Mouse (Mus musculus) naive thymus-derived CD4-positive, alpha-beta T cell, adult 2 months (primary cell): ENCODE results near the gene Fgd5.
"Not testable (repeated sequence)": the region's sequence is repeated elsewhere in the genome, so short reads cannot be mapped to it uniquely, and the experiment has no call there.

Experiments
- DNase-seq: peaks from one replicate; pipeline ENCODE4 v3.0.0-alpha.2; 2011; ENCODE audit warnings: low read depth

Fgd5 gene

DNA sequence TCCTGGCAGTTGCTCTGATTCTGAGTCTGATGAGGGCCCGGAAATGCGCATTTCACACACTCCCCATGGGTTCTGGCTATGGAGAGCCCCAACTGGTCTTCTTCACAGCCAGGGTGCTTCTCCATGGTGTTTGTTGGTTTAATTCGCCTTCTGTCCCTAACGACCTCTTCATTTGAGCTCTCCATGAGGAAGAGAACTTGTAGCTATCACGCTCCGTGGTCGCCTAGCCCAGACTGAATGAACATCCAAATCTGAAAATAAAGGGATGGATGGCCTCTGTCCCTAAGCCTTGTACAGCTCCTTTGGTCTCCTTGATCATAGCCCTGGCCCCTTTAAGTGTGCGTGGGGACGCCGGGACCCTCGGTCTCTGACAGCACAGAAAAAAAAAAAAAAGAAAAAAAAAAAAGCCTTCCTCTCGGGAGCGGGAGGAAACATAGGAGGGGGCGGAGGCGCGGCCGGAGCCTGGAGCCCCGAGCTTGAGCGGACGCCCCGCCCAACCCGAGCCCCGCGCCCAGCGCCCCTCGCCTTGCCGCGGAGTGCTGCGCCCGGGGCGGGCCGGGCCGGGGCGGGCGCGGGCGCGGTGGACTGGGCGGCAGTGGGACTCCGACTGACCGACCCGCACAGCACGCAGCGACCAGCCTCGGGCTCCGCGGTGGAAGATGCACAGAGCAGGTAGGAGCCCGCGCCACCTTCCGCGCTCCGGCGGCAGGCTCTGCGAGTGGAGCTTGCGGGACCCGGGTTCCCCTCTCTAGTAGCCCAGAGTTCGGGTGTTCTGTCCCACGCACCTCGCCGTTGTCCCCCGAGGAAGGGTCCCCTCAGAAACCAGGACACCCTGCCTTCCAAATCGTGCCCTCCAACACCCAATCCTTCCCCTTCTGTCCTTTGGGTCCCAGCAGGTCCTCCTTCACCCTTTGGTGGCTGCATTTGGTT lies at the start of gene Fgd5:
Fgd5 (plus strand) TSS at position 508 of the 930 bp plus-strand sequence.
- no peak for DNase-seq

DNA sequence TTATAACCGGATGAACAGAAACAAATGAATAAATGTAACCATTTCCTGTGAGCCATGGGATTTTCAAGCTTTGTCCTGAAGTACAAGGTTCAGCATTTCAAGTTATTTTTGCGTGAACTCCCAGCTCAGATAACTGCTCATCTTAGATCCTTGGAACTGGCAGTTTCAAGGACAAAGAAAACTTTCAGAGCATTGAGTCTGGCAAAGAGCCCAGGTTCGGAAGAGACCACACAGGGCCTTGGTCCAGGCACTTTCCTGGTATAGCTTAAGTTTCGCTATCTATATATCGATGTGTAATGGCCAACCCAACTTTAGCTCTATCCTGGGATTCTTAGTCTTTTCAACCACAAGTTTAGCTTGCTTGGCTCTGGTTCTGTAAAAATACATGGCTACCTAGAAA lies 47.4 kb upstream of the Fgd5 start:
- no peak for DNase-seq

DNA sequence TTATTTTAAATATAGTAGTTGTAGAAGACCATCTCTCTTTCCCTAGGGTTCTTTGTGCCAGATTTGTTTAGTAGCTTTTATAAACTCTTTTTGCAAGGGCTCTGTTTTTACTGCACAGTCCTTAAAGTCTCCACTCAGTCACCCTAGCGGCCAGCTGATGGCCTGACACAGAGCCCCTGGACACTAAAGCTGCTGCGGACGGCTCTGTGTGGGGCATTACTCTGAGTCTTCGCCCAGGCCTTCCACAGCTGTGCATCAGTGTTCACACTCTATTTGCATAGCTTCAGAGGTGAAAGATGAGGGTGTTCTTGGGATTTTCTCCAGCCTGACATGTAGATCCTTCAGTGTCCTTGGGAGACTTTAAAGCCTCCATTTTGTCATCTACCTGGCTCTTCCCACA lies 40.2 kb upstream of the Fgd5 start:
- no peak for DNase-seq

DNA sequence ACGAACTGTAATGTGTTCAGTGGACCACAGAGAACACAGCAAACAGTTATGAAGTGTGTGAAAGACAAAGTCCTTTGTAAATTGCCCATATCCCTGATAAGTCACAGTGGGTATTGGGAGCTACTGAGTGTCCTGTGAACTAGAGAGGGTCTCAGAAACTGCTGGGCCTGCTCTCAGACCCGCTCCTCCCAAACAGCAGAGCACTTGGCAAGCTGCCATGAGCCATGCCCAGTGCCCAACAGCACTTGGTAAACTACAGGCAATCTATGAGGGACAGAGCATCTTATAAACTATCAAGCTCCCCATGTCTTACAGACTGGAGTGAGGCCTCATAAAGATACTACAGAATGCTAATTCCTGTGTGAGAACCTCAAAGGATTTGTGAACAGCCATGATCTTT lies 30.3 kb upstream of the Fgd5 start:
- DNase-seq, result no peak

DNA sequence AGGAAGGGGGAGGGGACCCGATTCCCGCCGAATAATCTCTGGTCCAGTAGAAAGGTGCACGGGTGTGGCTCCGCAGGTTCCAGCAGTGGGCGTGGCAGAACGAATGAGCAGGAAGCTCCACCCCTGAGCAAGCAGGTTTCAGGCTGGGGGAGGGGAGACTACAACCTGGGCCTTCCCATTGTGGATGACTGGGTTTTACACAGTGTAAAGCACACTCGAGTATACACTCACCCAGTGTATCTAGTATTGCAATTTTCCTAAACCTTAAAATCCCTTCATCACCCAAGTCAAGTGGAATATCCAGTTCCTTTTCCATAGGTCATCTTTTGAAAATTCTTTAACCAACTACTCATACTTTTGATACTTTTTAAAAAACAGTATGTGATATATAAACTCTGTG lies 20.7 kb upstream of the Fgd5 start:
- not testable (repeated sequence) for DNase-seq

DNA sequence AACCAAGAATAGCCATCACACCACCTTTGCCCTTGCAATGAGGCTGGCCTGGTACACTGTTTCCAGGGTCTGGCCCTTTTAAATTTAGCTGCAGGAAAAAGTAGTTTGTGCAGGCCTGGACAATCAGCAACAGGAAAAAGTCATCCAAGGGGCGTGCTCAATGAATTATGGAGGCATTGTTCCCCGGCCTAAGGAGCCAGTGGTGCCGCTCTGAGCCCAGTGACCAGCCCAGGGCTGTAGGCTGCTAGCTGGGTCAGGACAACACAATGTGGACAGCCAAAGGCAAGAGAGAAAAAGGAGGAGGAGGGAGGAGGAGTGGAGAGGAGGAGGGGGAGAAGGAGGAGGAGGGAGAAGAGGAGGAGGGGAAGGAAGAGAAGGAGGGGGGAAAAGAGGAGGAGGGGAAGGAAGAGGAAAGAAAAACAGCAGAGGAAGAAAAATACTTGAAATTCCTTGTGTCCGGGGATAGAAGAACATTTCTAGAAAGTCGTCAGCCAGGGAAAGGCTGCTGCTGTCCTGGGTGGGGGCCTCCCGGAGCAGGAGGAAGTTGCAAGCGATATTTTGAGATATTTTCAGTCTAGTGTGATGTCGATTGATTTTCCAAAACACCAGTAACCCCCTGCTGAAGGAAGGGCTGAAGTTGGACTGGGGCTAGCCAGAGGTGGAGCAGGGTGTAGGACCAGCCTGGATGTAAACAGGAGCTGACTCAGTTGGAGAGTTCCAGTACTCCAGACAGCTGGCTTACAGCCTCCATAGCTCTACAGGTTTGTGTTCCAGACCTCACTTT lies 18.5 kb upstream of the Fgd5 start:
- DNase-seq, result no peak

DNA sequence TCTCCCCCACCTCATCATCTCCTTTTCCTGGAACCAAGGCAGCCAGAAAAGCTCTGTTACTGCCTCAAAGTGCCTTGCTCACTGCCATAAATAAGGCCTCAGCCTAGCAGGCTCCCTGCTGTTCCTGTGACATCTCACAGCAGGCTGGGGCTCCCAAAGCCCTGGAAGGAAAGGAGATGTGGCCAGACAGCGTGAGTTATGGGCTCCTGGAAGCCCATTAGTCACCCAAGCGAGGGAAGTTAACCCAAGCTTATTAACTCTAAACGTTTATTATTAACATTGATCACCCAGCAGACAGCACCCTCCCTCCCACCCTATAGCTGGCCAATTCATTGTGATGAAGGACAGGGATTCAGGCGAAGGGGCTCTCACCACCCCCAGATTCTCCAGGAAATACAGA lies 15.2 kb upstream of the Fgd5 start:
- no peak for DNase-seq

DNA sequence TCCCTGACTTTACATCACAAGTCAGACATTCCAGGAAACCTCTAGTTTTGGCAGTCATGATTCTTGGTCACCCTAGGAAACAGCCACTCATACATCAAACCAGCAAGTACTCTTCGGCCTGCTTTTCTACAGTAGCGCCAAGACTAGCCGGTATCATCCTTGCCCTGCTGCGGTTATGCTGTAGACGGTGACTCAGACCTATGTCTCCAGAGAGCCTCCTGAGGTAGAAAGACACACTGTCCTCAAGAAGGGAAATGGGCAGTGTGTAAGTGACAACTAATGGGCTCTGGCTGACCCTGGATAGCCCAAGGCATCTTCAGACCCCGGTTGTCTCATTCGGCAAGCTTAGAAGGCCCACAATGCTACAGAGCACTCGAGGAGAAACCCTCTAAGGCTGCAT lies 13.6 kb upstream of the Fgd5 start:
- no peak for DNase-seq

DNA sequence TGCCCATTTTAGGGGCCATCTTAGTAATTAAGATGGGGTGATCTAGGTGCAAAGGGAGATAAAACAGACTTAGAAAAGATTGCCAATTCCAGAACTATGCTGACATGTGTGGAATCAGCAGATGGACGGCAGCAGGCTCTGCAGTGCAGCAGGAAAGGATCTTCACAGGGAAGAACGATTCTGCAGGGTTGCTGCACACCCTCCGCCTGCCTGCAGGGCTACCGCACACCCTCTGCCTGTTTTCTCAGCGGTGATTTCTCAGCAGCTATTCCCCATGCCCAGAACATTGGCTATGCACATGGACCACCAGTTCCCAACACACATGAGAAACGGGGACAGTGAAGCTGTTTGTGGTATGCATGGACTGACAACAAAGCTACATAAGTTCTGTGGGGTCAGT lies 12.7 kb upstream of the Fgd5 start:
- no peak for DNase-seq

DNA sequence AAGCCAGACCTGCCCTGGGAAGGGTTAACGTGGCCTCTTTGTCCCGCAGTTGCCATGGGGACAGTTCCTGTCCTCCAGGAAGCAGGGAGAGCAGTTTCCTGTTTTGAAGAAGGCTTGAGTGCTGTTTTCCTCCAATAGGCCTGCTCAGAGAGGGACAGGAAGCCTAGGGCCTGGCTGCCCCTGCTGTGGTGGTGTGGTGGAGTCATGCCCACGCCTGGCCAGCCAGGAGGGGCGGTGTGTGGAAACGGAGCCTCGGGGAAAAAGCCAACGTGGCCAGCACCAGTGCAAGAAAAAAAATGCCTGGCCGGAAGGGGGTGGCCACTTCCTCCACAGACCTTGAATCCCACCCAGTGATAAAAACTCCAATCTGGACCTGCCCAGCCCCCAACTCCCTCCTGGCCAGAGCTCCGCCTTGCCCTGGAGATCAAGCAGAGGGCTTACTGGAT lies 6.5 kb upstream of the Fgd5 start:
- DNase-seq, result peak; percentile 19

DNA sequence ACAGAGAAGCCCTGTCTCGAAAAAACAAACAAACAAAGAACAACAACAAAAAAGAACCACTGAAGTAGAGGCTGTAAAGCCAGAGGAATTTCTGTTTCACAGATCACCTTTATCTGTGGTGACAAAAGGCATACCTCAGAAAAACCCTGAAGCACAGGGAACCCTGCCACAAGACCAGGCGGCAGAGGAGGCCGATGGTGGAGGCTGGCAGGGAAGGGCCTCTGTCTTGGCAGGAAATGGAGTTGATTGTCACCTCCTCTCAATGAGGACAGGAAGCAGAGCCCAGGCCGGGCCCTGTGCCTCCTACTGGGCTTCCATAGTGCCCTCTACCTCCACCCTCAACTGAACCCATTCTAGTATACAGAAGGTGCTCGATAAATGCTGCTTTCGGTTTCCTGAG lies 4.7 kb upstream of the Fgd5 start:
- DNase-seq, result no peak

DNA sequence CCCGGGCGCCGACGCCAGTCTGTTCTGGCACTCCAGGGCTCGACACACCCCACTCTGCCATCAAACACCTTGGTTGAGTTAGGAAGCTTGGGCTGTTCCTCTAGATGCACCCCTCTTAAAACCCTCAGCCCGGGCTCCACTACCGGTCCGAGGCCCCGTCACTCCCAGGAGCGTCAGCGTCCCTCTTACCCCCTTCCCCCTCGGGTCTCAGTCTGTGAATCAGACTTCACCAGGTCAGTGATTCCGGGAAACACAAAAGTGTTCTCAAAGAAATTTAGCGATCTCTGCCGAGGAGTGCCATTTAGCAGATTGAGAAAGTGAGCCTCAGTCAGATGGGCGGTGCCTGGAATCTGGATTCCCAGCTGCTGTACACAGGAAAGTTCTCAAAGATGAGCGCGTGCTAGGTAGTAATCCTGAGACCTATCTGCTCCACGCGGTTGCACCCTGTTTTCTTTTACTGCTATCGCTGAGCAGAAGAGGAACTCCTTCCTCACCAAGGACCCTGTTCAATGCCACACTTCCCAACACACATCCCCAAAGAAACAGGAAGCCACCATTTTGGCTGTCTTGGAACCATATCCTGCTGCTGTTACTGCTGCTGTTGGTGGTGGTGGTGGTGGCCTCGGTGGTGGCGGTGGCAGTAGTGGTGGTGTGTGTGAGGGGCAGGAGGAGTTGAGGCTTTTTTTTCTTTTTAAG lies 771 bp downstream of the Fgd5 start:
- DNase-seq, result no peak

DNA sequence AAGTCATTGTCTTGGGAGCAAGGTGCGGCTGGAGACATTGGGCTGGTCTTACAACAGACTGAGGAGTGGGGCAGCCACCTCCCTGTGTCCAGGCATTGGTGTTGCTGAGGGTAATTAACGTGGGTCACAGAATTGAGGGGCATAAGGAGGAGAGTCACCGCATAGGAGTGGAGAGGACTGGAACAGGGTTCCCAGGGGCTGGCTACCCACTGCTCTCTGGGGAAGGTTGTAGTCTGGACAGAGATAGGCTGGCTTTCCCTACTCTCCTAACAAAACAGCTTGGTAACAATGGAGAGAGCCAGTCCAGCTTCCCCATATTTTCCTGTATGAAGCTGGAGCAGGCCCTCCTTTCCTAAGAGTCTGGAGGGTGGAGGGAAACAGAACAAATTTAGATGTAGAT lies 1.3 kb downstream of the Fgd5 start:
- no peak for DNase-seq

DNA sequence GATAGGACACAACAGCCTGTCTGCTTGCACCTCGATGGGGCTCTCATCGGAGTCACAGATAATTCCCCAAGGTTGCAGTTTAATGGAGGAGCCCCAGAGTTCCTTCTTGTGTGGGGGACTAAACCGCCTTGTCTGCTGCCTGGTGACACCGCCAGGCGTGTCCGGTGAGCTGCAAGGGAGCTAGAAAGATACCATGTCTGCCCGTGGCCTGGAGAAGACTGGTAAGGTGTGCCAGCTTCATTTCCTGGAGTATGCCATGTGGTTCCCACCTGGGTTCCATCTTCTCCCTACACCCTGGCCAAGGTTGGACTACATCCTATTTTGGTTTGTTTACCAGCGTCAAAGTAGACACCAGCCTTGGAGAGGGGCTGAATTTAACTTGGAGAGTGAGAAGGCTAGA lies 11.4 kb downstream of the Fgd5 start:
- no peak for DNase-seq

DNA sequence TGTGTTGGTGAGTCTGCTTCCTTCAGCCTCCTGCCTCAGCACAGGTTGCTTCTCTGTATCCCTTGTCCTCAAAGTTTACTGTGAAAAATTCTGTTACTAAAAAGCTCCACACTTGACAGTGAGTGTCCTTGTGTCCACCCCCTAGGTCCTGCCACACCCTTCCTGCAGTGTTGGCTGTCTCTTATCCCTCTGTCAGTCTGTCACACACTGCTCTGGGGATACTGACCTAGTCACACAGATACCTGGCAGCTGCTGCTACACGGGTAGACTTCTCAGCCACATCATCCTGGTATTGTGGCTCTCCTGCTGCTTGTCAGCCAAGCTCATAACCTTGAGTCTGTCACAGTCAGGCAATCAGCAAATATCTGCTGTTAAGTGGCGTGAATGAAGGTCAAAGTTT lies 14.1 kb downstream of the Fgd5 start:
- no peak for DNase-seq

DNA sequence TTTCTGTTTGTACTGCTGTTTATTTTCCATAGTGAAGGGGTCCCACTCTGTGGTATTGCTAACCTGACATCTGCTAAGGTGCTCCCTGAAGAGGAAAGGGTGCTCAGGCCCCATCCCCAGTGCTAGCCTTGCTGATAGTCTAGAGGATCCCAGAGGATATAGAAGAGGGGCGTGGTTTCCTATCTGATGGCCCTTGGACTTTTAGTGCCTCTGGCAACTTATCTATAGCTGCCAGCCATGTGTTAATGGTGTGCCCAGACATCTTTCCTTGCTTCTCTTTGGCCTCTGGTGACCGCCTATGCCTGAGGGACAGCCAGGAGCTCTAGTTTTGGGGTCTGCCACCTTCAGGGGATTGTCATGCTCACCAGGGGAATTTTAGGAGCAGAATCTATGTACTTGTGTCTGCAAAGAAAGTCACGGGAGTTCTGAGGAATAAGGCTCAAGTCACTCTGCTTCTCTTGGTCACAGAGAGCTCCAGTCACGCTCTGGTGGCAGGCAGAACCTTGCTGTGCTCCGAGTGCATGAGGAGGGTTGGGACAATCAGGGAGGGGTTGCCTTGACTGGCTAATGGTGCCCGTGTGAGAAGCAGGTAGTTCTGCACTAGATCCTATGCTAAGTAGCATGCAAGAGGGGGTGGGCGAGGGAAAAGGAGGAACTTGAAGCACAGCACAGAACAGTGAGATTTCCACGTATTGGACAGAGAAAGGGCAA lies 15.3 kb downstream of the Fgd5 start:
- DNase-seq, result no peak

DNA sequence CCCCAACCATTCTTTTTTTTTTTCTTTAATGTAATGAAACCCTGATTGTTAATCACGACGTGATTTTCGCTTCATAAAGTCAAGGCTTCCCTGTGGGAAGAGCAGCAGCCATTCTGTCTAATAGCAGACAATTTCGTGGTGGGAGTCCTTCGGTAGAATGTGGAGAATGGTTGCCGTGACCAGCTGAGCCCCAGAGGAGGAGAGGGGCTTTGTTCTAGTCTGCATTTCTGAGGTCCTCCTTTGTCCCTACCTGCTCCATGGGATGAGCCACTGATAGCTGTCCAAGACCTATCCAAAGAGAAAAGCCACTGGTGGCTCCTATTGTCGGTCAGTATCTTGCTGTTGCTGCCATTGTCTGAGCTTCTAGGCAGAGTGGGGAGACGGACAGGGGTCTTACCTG lies 17.4 kb downstream of the Fgd5 start:
- no peak for DNase-seq

DNA sequence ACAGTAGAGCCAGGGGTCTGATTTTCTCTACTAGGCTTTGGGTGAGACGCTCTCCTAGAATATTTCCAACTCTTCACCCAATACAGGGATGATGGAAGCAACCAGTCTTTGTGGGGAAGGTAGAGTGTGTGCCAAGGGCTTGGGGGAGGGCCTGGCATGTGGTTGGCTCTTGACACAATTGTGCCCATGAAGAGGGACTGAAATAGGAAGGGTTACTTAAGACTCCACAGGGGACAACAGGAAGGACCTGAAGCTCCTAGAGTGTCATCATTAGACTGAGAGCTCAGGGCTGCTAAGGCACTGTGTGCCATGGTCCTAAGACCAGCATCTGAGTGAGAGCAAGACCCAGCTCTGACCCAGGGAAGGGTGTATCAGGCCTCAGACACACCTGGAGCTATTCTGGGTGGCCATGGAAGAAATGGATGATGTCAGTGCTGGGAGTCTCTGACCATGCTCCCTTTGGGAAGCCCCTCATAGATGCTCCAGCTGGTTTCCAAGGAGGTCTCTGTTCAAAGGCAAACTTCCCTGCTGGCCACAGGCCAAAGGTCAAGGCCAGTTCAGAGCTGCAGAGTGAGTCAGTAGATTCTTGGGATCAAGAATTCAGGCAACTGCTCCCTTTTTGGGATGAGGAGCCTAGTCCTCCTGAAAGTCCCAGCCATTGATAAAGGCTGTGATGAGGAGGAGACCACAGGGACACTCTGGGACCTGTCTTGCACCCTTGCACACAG lies 24.0 kb downstream of the Fgd5 start:
- no peak for DNase-seq

DNA sequence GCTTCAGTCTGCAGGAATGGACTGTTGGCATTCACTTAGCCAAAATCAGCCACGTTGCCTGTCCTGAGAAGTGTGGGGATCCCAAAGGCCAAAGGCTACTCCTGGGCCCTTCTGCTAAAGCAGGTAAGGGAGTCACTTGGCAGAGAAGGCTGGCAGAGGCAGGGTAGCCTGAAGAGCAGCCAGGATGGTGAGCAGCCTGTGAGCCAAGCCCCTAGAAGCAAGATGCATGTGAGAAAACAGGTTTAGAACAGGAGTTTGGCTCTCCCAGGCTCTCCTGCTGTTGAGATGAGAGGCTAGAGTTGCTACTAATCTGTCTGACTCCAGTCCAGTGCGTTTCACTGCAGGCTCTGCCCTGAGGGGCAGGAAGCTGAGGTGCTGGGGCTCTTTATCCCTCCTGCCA lies 25.0 kb downstream of the Fgd5 start:
- DNase-seq, result no peak

DNA sequence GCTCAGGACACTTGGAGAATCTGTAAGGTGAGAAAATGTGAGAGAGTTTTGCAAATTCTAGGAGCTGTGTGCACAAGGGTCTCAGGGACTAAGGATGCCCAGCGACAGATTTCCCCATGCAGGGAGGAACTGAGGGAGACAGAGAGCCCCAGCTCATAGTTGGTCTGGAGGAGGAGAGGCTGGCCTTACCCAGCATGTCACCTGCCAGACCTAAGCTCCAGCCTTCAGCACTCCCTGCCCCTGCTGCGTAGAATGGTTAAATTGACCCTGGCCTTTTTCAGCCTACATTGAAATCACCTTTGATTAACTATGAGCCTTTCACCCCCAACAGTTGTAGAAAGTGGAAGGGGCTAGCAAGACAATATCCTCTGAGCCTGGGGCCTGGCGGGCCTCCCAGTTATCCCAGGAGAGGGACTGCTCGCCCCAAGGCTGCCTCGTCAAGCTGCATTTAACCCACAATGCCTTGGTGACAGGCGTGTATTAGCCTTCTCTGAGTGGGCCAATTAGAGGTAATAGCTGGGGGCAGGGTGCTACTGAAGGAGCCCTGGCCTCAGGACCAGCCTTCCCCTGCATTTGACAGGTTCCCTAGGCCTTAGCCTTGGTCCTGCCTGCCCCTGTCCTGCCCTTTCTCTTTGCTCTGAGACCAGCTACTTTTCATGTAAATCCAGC lies 25.6 kb downstream of the Fgd5 start:
- DNase-seq, result no peak

DNA sequence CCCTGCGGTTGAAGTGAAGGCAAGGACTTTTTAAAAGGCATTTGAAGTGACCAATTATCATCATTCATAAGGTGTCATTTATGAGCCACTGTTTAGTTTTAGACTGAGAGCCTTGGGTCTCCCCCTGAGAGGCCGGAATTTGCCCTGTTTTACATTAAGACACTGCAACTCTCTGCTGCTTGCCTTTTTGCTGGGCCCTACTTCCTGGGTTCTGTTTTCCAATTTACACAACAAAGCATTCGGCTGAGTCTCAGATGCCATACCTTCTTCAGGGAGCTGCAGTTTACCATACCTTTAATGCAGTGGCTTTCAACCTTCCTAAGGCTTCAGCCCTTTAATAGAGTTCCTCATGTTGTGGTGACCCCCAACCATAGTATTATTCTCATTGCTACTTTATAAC lies 26.1 kb downstream of the Fgd5 start:
- no peak for DNase-seq
